In the genomic region with DNA sequence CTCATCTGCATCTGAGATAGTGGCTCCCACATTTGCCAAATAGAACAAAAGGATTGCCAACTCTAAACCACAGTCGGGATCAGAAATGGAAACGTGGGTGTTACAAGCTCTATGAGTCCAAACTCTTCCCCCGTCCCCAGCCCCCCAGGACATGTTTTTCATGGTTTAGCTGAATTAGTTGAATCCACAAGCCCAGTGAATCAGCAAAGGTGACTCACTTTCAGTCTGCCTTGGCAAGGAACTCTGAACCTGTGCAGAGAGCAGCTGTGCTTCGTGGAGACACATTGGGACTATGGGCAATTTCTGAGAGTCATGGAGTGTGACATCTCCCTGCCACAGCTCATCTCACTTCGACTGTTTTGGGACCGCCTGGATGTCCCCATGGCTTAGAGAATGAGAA, we compare ENCODE assay signal across 19 mouse cellular contexts.
DNase-seq lines count a peak whose midpoint lies in the region; ATAC-seq and TF ChIP-seq lines count a peak whose summit lies in the region.
"Had no signal": no experiment of that assay in that cellular context is flagged by ENCODE, and none has a peak within 500 bp of the region (broad histone marks: within the 10 kb centered on the region; RNA-seq: fewer than 3 reads in every experiment).

No protein-coding gene starts in this region.

- no peak for ATAC-seq in forebrain, embryonic 15.5 days (replicated peaks)
- ATAC-seq in midbrain, embryonic 13.5 days: no peak
- ATAC-seq: activated CD4-positive, CD25-positive, alpha-beta regulatory T cell, adult 4 months; forebrain, embryonic 13.5 days; intestine, embryonic 16.5 days; lung, postnatal 0 days had no signal

- no peaks in the 10 kb centered on the region for H3K9me3 ChIP-seq in forebrain, embryonic 15.5 days
- H3K9me3 ChIP-seq in midbrain, embryonic 13.5 days: no peaks in the 10 kb centered on the region
- H3K9me3 ChIP-seq: embryonic facial prominence, embryonic 15.5 days; forebrain, embryonic 13.5 days; hindbrain, embryonic 12.5 days; liver, embryonic 15.5 days had no signal

- no peak overlapping the region for H3K4me2 ChIP-seq in forebrain, embryonic 15.5 days (replicated peaks)
- no peak overlapping the region for H3K4me2 ChIP-seq in midbrain, embryonic 13.5 days (replicated peaks)
- H3K4me2 ChIP-seq: embryonic facial prominence, embryonic 15.5 days; forebrain, embryonic 13.5 days; hindbrain, embryonic 12.5 days; liver, embryonic 15.5 days had no signal

- no peaks in the 10 kb centered on the region for H3K36me3 ChIP-seq in forebrain, embryonic 15.5 days
- H3K36me3 ChIP-seq in midbrain, embryonic 13.5 days: no peaks in the 10 kb centered on the region
- H3K36me3 ChIP-seq: embryonic facial prominence, embryonic 15.5 days; hindbrain, embryonic 12.5 days; liver, embryonic 15.5 days had no signal

- no peaks in the 10 kb centered on the region for H3K27me3 ChIP-seq in forebrain, embryonic 15.5 days
- H3K27me3 ChIP-seq in midbrain, embryonic 13.5 days: peaks cover 65% of the 10 kb centered on the region
- H3K27me3 ChIP-seq: embryonic facial prominence, embryonic 15.5 days; forebrain, embryonic 13.5 days; liver, embryonic 15.5 days had no signal

- WGBS in forebrain, embryonic 15.5 days: 85% methylated on average over 6 of the region's 6 CpGs
- WGBS in midbrain, embryonic 13.5 days: 87% methylated on average over 6 of the region's 6 CpGs

- DNase-seq in layer of hippocampus, adult 18-20 months (ENCODE audit: low spot score in 2 of 2): peak; percentile 34 to 74
- no peak for DNase-seq in layer of hippocampus, postnatal 25 days (ENCODE audit: extremely low spot score in 1 of 2, low spot score in 1 of 2)
- peak; percentile 89 for DNase-seq in 3T3-L1 (ENCODE audit: low read depth, low spot score)
- peak; percentile 88 for DNase-seq in Muller cell, postnatal 12 days (ENCODE audit: inconsistent ontology term)
- peak; percentile 51 to 56 for DNase-seq in layer of hippocampus, adult 2 months (ENCODE audit: low spot score in 2 of 2)
- no peak for DNase-seq in testis, postnatal 14 days (ENCODE audit: low spot score)
- DNase-seq: cerebellum, postnatal 14 days; embryo, embryonic 11 days; midbrain, embryonic 14.5 days had no signal

- H3K9ac ChIP-seq in forebrain, embryonic 15.5 days (replicated peaks): no peak overlapping the region
- no peak overlapping the region for H3K9ac ChIP-seq in midbrain, embryonic 13.5 days (replicated peaks)
- H3K9ac ChIP-seq: embryonic facial prominence, embryonic 15.5 days; forebrain, embryonic 13.5 days; hindbrain, embryonic 12.5 days; liver, embryonic 15.5 days had no signal

- 0 out of 2 replicates have a peak, but pooled peaks cover 7% of the 10 kb centered on the region for H3K4me1 ChIP-seq in forebrain, embryonic 15.5 days
- H3K4me1 ChIP-seq in midbrain, embryonic 13.5 days (replicated peaks): peaks cover 10% of the 10 kb centered on the region
- H3K4me1 ChIP-seq: embryonic facial prominence, embryonic 15.5 days; liver, embryonic 15.5 days had no signal

- H3K27ac ChIP-seq in layer of hippocampus, adult 2 months: no peak overlapping the region
- H3K27ac ChIP-seq in forebrain, embryonic 15.5 days (replicated peaks): no peak overlapping the region
- H3K27ac ChIP-seq in midbrain, embryonic 13.5 days: no peak overlapping the region
- H3K27ac ChIP-seq: embryonic facial prominence, embryonic 15.5 days; forebrain, embryonic 13.5 days; hindbrain, embryonic 12.5 days; kidney, postnatal 0 days; liver, embryonic 15.5 days had no signal

- no peak overlapping the region for H3K4me3 ChIP-seq in layer of hippocampus, adult 2 months
- no peak overlapping the region for H3K4me3 ChIP-seq in forebrain, embryonic 15.5 days
- no peak overlapping the region for H3K4me3 ChIP-seq in midbrain, embryonic 13.5 days (replicated peaks)
- H3K4me3 ChIP-seq: embryonic facial prominence, embryonic 15.5 days; forebrain, embryonic 13.5 days; hindbrain, embryonic 12.5 days; liver, embryonic 15.5 days had no signal

- TF ChIP-seq CTCF in layer of hippocampus, adult 2 months (conservative IDR thresholded peaks at IDR 0.05): no peak

Comparison
In these comparisons a context has a peak if more than half of its experiments do, and no peak if none do; other contexts are left out.
1. DNase-seq: peak in layer of hippocampus, adult 18-20 months (2 of 2), 3T3-L1 (single experiment), Muller cell, postnatal 12 days (single experiment) and layer of hippocampus, adult 2 months (2 of 2); none in layer of hippocampus, postnatal 25 days (0 of 2) and testis, postnatal 14 days (single experiment).